Mouse (Mus musculus) layer of hippocampus, postnatal 10 days (tissue): ENCODE measurements around the gene Samd5. TPM values are rescaled to one million over a fixed set of nuclear protein-coding genes. Genes with fewer than 3 reads are reported as not detected.

Experiments used
- DNase-seq, 2 experiments: peaks; one replicate each; pipeline ENCODE4 v3.0.0; 2021; ENCODE audit warnings: low spot score in 2 of 2
- total RNA-seq, 2 experiments: library from RNA; stranded (reverse); gene quantifications; 2 replicates each; pipeline ENCODE4 v1.2.3; 2021

Samd5 gene
- total RNA-seq, 2 experiments from 2014 or later, result 19.5 to 29.5 TPM

GRCm38 (mm10) chr10:9652946-9653345, 22.1 kb downstream of the Samd5 start:
- no peak for DNase-seq

- peak; percentile 23 to 27 for DNase-seq
Measured at GRCm38 (mm10) chr10:9650050-9650825, 24.8 kb downstream of the Samd5 start.

- no peak for DNase-seq
Measured at GRCm38 (mm10) chr10:9648464-9648863, 26.5 kb downstream of the Samd5 start.

- DNase-seq, result no peak
Measured at GRCm38 (mm10) chr10:9647741-9648140, 27.3 kb downstream of the Samd5 start.

- no peak for DNase-seq
Measured at GRCm38 (mm10) chr10:9646391-9646790, 28.6 kb downstream of the Samd5 start.

DNA sequence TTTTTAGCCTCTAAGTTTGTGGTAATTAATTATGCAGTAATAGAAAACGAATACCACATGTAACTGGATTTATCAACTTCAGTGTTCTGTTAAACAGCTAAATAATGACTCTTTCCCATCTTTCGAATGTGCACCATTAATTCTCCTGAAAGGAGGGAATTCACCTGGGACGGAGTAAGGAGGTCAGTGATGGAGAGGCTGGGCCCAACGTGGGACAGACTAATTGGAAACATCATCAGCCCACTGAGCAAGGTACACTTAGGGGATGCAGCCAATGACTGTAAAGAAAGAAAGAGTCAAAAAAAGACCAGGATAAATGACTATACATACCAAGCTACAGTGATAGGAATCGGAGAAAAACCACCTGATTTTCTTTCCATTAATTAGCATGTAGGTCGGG, 31.5 kb downstream of the Samd5 start:
- no peak for DNase-seq

GRCm38 (mm10) chr10:9642077-9642476, 32.9 kb downstream of the Samd5 start:
- DNase-seq, result no peak

DNA sequence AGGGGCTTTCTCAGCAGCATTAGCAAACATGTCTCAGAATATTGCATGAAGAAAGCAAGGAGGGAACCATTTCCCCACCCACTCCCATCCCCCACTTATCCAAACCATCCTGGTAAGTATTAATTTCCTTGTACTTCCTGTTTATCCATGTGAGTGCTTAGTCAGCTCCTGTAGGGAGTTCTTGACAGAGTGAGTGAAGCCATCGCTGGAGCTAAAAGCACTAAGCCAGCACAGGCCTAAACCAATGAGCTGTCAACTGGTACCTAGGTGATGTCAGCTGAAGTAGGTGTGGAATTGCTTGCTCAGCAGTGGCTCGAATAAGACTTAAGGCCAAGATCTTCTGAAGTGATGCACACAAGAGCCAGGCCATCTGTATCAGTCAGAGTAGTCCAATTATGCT, 34.3 kb downstream of the Samd5 start:
- no peak for DNase-seq

DNA sequence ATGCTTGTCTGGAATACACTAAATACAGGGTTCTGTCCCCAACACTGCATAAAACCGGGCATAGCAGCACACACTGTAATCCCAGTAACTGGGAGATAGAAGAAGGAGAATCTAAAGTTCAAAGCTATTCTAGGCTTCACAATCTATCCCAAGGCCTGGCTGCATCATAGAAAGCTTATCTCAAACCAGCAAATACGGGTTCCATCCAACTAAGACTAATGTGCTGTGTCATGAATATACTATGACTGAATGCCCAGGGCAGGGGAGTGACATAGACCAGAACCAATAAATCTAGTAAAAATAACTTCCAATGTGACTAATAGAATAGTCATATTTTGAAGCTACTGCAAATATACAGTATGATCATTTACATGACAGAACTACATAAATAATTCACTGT, 35.0 kb downstream of the Samd5 start:
- DNase-seq, result no peak

DNA sequence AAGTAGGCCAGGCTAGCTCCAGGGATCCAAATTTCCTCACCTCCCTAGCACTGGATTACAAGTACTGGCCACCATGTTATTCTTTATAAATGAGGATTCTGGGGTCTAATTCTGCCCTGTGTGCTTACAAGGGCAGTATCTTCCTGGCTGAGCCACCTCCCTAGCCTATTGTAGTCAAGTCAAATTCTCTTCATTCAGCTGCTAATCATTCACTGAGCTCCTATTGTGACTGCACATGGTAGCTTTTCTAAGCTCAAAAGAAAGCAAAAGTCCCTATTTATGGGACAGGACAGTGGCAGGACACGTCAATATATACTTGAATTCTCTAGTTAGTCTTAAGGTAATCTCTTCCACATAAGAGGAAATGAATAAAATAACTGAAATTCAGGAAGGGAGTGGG, 49.7 kb downstream of the Samd5 start:
- DNase-seq, result no peak

DNA sequence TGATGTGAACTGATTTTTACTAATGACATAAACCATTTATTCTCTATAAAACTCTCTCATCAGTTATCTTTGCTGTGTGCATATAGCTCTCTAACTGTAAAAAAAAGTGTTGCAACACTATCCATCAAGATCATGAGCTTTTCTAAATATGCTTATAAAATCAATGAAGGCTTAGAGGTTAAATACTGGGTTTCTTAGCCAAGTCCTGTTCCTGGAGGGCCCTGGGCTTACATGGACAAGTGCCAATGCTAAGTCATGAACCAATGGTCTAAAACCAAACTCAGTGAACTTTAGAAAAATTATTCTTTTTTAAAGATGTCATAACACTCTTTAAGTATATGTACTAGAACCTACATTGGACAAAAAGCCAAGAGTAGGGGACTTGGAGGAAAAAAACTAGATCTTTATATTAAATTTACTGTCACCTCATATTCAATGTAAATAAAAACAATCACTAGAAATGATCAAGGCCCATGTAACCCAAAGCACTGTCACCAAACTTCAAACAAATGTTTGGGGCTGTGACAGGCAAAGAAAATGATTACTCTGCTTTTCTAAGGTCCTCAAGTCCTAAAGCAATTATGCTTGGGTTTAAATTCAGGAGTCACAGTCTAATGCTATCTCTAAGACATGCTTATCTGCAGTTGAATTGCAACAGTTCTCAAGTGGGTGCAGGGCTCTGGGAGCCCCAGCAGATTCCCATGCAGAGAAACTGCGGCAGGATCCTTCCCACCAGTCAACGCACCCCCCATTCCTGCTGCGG, 52.9 kb downstream of the Samd5 start:
- no peak for DNase-seq

DNA sequence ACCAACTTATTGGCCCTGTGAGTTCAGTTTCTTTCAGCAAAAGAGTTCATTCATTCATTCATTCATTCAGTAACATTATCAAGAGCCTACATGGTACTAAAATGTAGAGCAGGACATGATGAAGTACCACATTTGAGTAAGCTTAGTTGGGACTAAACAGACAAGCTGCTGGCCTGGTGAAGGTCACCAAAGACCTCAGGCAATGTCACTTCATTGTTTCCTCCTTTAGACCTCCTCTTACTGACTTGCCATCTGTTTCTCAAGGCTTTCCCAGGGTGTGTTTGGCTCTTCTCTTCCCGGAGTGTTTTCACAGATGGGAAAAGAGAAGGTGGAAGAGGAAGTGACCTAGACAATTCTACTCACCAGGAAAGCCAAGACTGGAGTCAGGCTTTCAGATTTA, 54.0 kb downstream of the Samd5 start:
- DNase-seq, result no peak

GRCm38 (mm10) chr10:9615009-9615408, 60.0 kb downstream of the Samd5 start:
- no peak for DNase-seq

DNA sequence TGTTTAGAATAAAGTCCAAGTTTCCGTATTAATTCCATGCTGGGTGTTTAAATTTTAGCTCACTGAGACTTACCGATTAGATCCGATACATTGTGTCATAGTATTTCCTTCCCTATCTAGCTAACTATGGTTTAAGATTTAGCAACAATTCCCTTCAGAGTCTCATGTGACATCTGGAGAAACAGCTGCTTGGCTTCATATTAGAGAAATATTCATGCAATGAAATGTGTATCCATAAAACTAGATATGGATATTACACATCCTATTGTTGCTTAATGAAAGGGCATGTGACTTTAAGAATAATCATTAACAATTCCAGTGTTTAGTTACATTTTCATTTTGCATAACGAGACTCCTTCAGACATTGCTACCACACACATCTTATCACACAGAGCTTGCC, 66.2 kb downstream of the Samd5 start:
- DNase-seq, result no peak

DNA sequence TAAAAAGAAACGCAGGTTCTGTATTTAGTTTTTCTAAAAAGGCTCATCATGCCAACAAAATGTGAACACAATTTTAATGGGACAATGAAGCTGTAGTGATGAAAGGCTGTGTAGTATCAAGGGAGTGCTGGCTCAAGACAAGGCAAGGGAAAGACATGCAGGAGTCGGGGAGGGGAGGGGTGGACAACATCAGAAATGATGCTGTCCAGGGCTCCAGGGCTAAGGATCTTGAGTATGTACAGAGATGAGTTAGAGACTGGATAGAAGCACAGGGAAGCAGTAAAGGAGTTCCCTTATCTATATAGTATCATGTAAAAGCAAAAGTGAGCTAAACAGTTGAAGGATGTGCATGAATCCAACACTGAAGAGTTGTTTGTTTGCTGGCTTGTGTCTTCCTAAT, 67.9 kb downstream of the Samd5 start:
- no peak for DNase-seq

GRCm38 (mm10) chr10:9605635-9606034, 69.4 kb downstream of the Samd5 start:
- DNase-seq, result peak; percentile 14 to 46

DNA sequence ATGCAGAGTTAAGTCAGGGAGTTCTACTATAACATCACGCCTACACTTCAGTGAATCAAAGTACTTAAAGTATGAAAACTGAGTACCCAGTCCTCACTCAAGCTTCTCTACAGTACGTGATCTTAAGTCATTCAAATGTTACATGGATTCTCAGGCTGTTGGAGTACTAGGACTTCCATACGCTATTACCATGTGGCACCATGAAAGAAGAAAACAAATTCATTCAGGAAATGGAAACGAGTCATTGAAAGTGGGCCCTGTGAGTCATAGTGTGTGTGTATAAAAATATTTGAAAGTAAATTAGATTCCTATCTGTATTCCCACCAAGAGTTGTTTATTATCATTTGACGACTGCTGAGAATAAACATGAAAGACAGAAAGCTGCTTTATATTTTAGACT, 71.7 kb downstream of the Samd5 start:
- DNase-seq, result no peak

DNA sequence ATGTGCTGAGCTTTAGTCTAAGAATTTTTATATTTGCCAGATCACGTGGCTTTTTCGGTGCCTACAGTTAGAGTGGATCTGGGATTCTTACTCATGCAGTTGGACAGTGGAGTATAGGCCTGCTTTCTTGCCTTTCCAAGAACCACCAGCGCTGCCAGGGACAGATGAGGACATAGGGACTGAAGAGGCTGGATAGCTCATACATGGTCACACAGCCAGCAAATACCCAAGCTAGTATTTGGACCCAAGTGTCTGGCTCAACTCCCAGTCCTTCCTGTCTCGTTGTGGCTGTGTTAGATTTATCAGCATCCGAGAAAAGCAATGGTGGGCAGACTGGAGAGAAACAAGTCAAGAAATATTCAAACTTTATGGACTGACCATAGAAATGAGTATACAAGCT, 72.2 kb downstream of the Samd5 start:
- DNase-seq, result no peak

GRCm38 (mm10) chr10:9602389-9602788, 72.6 kb downstream of the Samd5 start:
- no peak for DNase-seq

GRCm38 (mm10) chr10:9596228-9596627, 78.8 kb downstream of the Samd5 start:
- DNase-seq, result no peak

DNA sequence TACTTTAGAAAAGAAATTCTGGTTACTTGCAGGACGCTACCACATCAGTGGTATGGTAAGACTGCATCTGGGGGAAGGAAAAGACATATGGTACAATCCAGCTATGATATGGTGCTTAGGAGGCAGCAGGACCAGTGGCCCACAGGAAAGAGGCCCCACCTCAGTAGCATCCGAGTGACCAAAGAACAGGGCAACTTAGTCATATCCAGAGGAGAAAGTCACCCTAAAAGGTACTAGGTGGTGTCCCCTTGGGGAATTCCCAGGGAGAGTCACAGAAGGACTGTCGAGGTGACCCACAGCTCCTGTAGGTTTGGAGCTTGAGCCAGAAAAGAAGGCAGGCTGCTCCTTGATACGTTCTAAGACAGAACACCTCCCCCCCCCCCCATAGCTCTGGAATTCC, 80.3 kb downstream of the Samd5 start:
- DNase-seq, result no peak

GRCm38 (mm10) chr10:9590606-9591005, 84.4 kb downstream of the Samd5 start:
- DNase-seq, result no peak

- DNase-seq, result no peak
Measured at GRCm38 (mm10) chr10:9586328-9586727, 88.7 kb downstream of the Samd5 start.
